Comparison of ENCODE assay signal across 10 mouse cellular contexts in genomic region chr6:37872861-37873260, GRCm38 (mm10). TPM values are rescaled to one million over a fixed set of nuclear protein-coding genes. Genes with fewer than 3 reads are reported as not detected.
DNase-seq lines count a peak whose midpoint lies in the region; ATAC-seq and TF ChIP-seq lines count a peak whose summit lies in the region.
"Had no signal": no experiment of that assay in that cellular context is flagged by ENCODE, and none has a peak within 500 bp of the region (broad histone marks: within the 10 kb centered on the region; RNA-seq: fewer than 3 reads in every experiment).

No protein-coding gene starts in this region.

- peaks cover 21% of the 10 kb centered on the region for H3K36me3 ChIP-seq in heart, postnatal 0 days (replicated peaks; ENCODE audit: control insufficient read depth, insufficient read depth, low read length)
- H3K36me3 ChIP-seq in testis, adult 2 months (ENCODE audit: control insufficient read depth, insufficient read depth, low read length) = no peaks in the 10 kb centered on the region; the same call in 1 of the 2 replicates
- peaks cover 6% of the 10 kb centered on the region; the same call in 1 of the 2 replicates for H3K36me3 ChIP-seq in embryonic facial prominence, embryonic 11.5 days (replicated peaks; ENCODE audit: control insufficient read depth, insufficient read depth, low read depth, low read length)

- DNase-seq in heart, postnatal 0 days (ENCODE audit: low spot score) = no peak
- DNase-seq in heart, postnatal 25 days (ENCODE audit: low spot score) = no peak
- DNase-seq in testis, postnatal 14 days (ENCODE audit: low spot score) = no peak
- peak; percentile 12 for DNase-seq in embryonic facial prominence, embryonic 11.5 days (ENCODE audit: low spot score)
- DNase-seq in spleen, postnatal 36 days (ENCODE audit: low spot score in 2 of 2) = no peak
- DNase-seq in left cerebral cortex, adult 9 months (ENCODE audit: low spot score in 2 of 2) = no peak
- DNase-seq: heart, postnatal 36 days; right cerebral cortex, postnatal 14 days had no signal

- H3K9ac ChIP-seq in heart, postnatal 0 days (replicated peaks; ENCODE audit: low read depth, low read length) = no peak overlapping the region
- no peak overlapping the region for H3K9ac ChIP-seq in embryonic facial prominence, embryonic 11.5 days (replicated peaks; ENCODE audit: low read length)
- H3K9ac ChIP-seq: embryonic facial prominence, embryonic 13.5 days had no signal

- intact Hi-C loops in heart, postnatal 25 days (cut with DNase I) = loop anchor here (5.0 to 10.0 kb wide), 3 partner anchors 69 to 281 kb away; no protein-coding TSS in a partner anchor

- H3K9me3 ChIP-seq in heart, postnatal 0 days (replicated peaks; ENCODE audit: control insufficient read depth, low read length) = peaks cover 42% of the 10 kb centered on the region
- H3K9me3 ChIP-seq in embryonic facial prominence, embryonic 11.5 days (replicated peaks; ENCODE audit: control insufficient read depth, low read length) = peaks cover 14% of the 10 kb centered on the region

- no peak for TF ChIP-seq EP300 in heart, postnatal 0 days (IDR thresholded peaks at IDR 0.05; ENCODE audit: low read depth)

- no peak for ATAC-seq in heart, postnatal 0 days (ENCODE audit: insufficient read depth, low read depth)
- no peak for ATAC-seq in embryonic facial prominence, embryonic 11.5 days (replicated peaks; ENCODE audit: insufficient number of reproducible peaks, low FRiP score, low TSS enrichment, low read depth)

- H3K4me1 ChIP-seq in heart, postnatal 0 days (ENCODE audit: control insufficient read depth, insufficient read depth) = no peaks in the 10 kb centered on the region; the same call in 1 of the 2 replicates
- peaks cover 7% of the 10 kb centered on the region for H3K4me1 ChIP-seq in testis, adult 2 months (ENCODE audit: control insufficient read depth, insufficient read depth, low read length)
- H3K4me1 ChIP-seq in embryonic facial prominence, embryonic 11.5 days (ENCODE audit: control insufficient read depth, insufficient read depth, low read length) = no peaks in the 10 kb centered on the region
- H3K4me1 ChIP-seq: embryonic facial prominence, embryonic 13.5 days had no signal

- no peak for TF ChIP-seq POLR2A in testis, adult 2 months (IDR thresholded peaks at IDR 0.05; ENCODE audit: control insufficient read depth, low read depth, low read length)

- H3K4me2 ChIP-seq in heart, postnatal 0 days (ENCODE audit: low read depth, low read length) = no peak overlapping the region
- H3K4me2 ChIP-seq in embryonic facial prominence, embryonic 11.5 days (ENCODE audit: low read depth, low read length) = no peak overlapping the region

- no peaks in the 10 kb centered on the region for H3K27me3 ChIP-seq in heart, postnatal 0 days (ENCODE audit: control insufficient read depth, insufficient read depth, low read length)
- no peaks in the 10 kb centered on the region for H3K27me3 ChIP-seq in testis, adult 2 months (ENCODE audit: control insufficient read depth, insufficient read depth, low read length)
- H3K27me3 ChIP-seq in embryonic facial prominence, embryonic 11.5 days (ENCODE audit: control insufficient read depth, insufficient read depth, low read length) = no peaks in the 10 kb centered on the region
- H3K27me3 ChIP-seq: embryonic facial prominence, embryonic 13.5 days had no signal

- 0 out of 2 replicates have a peak overlapping the region, but pooled peaks have one; percentile 90 for H3K4me3 ChIP-seq in heart, postnatal 0 days (ENCODE audit: low read depth, low read length)
- peak overlapping the region; percentile 54; the same call in 1 of the 2 replicates for H3K4me3 ChIP-seq in testis, adult 2 months (ENCODE audit: control insufficient read depth, low read depth, low read length)
- no peak overlapping the region for H3K4me3 ChIP-seq in embryonic facial prominence, embryonic 11.5 days (ENCODE audit: low read depth, low read length)

- H3K27ac ChIP-seq in heart, postnatal 0 days (ENCODE audit: low read depth) = no peak overlapping the region
- H3K27ac ChIP-seq in testis, adult 2 months (ENCODE audit: control insufficient read depth, insufficient read depth, low read depth, low read length) = no peak overlapping the region
- H3K27ac ChIP-seq in embryonic facial prominence, embryonic 11.5 days (replicated peaks; ENCODE audit: low read depth, low read length) = no peak overlapping the region
- H3K27ac ChIP-seq: embryonic facial prominence, embryonic 13.5 days had no signal

- TF ChIP-seq CTCF in heart, postnatal 0 days (IDR thresholded peaks at IDR 0.05; ENCODE audit: low read depth) = no peak
- no peak for TF ChIP-seq CTCF in testis, adult 2 months (IDR thresholded peaks at IDR 0.05; ENCODE audit: control insufficient read depth, insufficient read depth, insufficient replicate concordance, low read depth, low read length)

- 86% methylated on average over 1 of the region's 1 CpGs for WGBS in heart, postnatal 0 days
- WGBS in embryonic facial prominence, embryonic 11.5 days = 94% methylated on average over 1 of the region's 1 CpGs

RNA-seq across cellular contexts. Expression of gene Trim24, which starts 2.2 kb away (rescaled TPM):
- 35.3 and 37.4 TPM in 2 replicates for total RNA-seq in heart, postnatal 0 days (2014; rRNA removed; ENCODE audit: low replicate concordance)
- 5.4 and 6.1 TPM in 2 replicates for polyA plus RNA-seq in heart, postnatal 0 days (2015; fragmentation: Nextera tagmentation; extraction: Ambion mirVana)
- total RNA-seq in heart, postnatal 25 days (2021) = 10 to 100 TPM; 29.0 to 33.9 TPM
- 74.9 and 82.5 TPM in 2 replicates for polyA plus RNA-seq in testis, adult 2 months (2012; rRNA removed)
- polyA plus RNA-seq in embryonic facial prominence, embryonic 11.5 days (2014; fragmentation: Nextera tagmentation; extraction: Ambion mirVana) = 35.5 and 39.7 TPM in 2 replicates
